Mouse (Mus musculus): ENCODE results near the gene Cd7. TPM values are rescaled to one million over a fixed set of nuclear protein-coding genes. Genes with fewer than 3 reads are reported as not detected.
"Not testable (repeated sequence)": the region's sequence is repeated elsewhere in the genome, so short reads cannot be mapped to it uniquely, and the experiment has no call there.

Gene Cd7
- polyA plus RNA-seq, 1 experiment from 2014 or later = not detected

DNA sequence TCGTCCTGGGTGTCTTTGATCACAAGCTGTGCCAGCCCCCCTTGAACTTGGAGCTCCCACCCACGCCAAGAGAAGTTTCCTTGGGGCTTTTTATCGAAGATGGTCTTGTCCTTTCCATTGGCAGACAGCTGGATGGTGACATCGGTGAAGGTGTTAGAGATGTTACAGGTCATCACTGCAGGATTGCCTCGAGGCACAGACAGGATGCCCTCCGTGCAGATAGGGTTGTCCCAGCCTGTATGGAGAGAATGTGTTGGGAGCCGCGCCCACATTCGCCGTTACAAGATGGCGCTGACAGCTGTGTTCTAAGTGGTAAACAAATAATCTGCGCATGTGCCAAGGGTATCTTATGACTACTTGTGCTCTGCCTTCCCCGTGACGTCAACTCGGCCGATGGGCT lies 30.4 kb upstream of the Cd7 start:
- H3K9me3 ChIP-seq (ENCODE audit: control insufficient read depth, low read length); ATAC-seq (ENCODE audit: low FRiP score); DNase-seq (ENCODE audit: low spot score); H3K27ac ChIP-seq (ENCODE audit: low read depth, low read length); H3K36me3 ChIP-seq (ENCODE audit: control insufficient read depth, insufficient read depth, low read length); H3K4me3 ChIP-seq (ENCODE audit: low read depth, low read length); H3K4me2 ChIP-seq (replicated peaks; ENCODE audit: low read depth, low read length); H3K4me1 ChIP-seq (replicated peaks; ENCODE audit: control insufficient read depth, insufficient read depth, low read length); H3K27me3 ChIP-seq (ENCODE audit: control insufficient read depth, insufficient read depth, low read length); H3K9ac ChIP-seq (ENCODE audit: low read depth, low read length): not testable (repeated sequence)
- WGBS = 95% methylated on average over 11 of the region's 16 CpGs

GRCm38 (mm10) chr11:121067895-121068294 lies 28.7 kb upstream of the Cd7 start:
- Histone ChIP-seq H3K9me3 (ENCODE audit: control insufficient read depth, low read length) (no peaks in the 10 kb centered on the region), H3K36me3 (ENCODE audit: control insufficient read depth, insufficient read depth, low read length) (no peaks in the 10 kb centered on the region), H3K4me2 (replicated peaks; ENCODE audit: low read depth, low read length) (no peak overlapping the region), H3K27me3 (ENCODE audit: control insufficient read depth, insufficient read depth, low read length) (no peaks in the 10 kb centered on the region), H3K4me3 (ENCODE audit: low read depth, low read length) (no peak overlapping the region), H3K4me1 (replicated peaks; ENCODE audit: control insufficient read depth, insufficient read depth, low read length) (no peaks in the 10 kb centered on the region), H3K9ac (ENCODE audit: low read depth, low read length) (no peak overlapping the region), H3K27ac (ENCODE audit: low read depth, low read length) (no peak overlapping the region)
- DNase-seq (ENCODE audit: low spot score) (no peak), ATAC-seq (ENCODE audit: low FRiP score) (no peak)
- WGBS = 89% methylated on average over 2 of the region's 2 CpGs

GRCm38 (mm10) chr11:121064197-121064596 lies 25.0 kb upstream of the Cd7 start:
- H3K9ac ChIP-seq (ENCODE audit: low read depth, low read length) = no peak overlapping the region
- H3K9me3 ChIP-seq (ENCODE audit: control insufficient read depth, low read length) = no peaks in the 10 kb centered on the region
- ATAC-seq (ENCODE audit: low FRiP score) = no peak
- no peaks in the 10 kb centered on the region for H3K27me3 ChIP-seq (ENCODE audit: control insufficient read depth, insufficient read depth, low read length)
- DNase-seq (ENCODE audit: low spot score) = no peak
- H3K4me2 ChIP-seq (replicated peaks; ENCODE audit: low read depth, low read length) = no peak overlapping the region
- no peak overlapping the region for H3K4me3 ChIP-seq (ENCODE audit: low read depth, low read length)
- no peaks in the 10 kb centered on the region for H3K36me3 ChIP-seq (ENCODE audit: control insufficient read depth, insufficient read depth, low read length)
- 80% methylated on average over 3 of the region's 3 CpGs for WGBS
- no peak overlapping the region for H3K27ac ChIP-seq (ENCODE audit: low read depth, low read length)
- H3K4me1 ChIP-seq (replicated peaks; ENCODE audit: control insufficient read depth, insufficient read depth, low read length) = no peaks in the 10 kb centered on the region

DNA sequence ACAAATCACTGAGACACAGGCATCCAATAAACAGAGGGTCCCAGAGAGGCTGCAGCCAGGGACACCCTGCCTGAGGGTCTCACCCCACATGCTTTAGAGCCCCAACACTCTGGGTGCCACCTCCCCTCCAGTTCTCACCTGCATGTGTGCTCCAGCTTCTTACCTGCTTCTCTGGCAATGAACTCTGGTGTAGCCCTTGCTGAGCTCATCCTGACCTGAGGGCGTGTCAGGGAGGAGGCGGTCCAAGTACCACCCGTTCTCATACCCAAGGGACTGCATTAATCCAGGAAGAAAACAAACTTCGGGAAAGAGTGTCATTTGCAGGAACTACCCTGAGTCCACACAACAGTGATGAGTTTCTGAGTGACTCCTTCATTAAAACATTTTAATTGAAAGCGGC lies 24.2 kb upstream of the Cd7 start, which contains the start of gene Sectm1b:
TSS of gene Sectm1b (minus strand) at position 191 of the 400 bp plus-strand sequence.
- Histone ChIP-seq H3K4me1 (replicated peaks; ENCODE audit: control insufficient read depth, insufficient read depth, low read length) (no peaks in the 10 kb centered on the region), H3K9ac (ENCODE audit: low read depth, low read length) (no peak within 1 kb of the TSS), H3K36me3 (ENCODE audit: control insufficient read depth, insufficient read depth, low read length) (no peaks in the 10 kb centered on the region), H3K4me3 (ENCODE audit: low read depth, low read length) (no peak within 1 kb of the TSS), H3K4me2 (replicated peaks; ENCODE audit: low read depth, low read length) (no peak within 1 kb of the TSS), H3K9me3 (ENCODE audit: control insufficient read depth, low read length) (no peaks in the 10 kb centered on the region), H3K27me3 (ENCODE audit: control insufficient read depth, insufficient read depth, low read length) (no peaks in the 10 kb centered on the region), H3K27ac (ENCODE audit: low read depth, low read length) (no peak within 1 kb of the TSS)
- DNase-seq (ENCODE audit: low spot score) = no peak
- 87% methylated on average over 5 of the region's 5 CpGs for WGBS
- no peak for ATAC-seq (ENCODE audit: low FRiP score)

- H3K36me3 ChIP-seq (ENCODE audit: control insufficient read depth, insufficient read depth, low read length) = no peaks in the 10 kb centered on the region
- no peak overlapping the region for H3K4me2 ChIP-seq (replicated peaks; ENCODE audit: low read depth, low read length)
- H3K4me3 ChIP-seq (ENCODE audit: low read depth, low read length) = no peak overlapping the region
- H3K27me3 ChIP-seq (ENCODE audit: control insufficient read depth, insufficient read depth, low read length) = no peaks in the 10 kb centered on the region
- no peaks in the 10 kb centered on the region for H3K9me3 ChIP-seq (ENCODE audit: control insufficient read depth, low read length)
- ATAC-seq (ENCODE audit: low FRiP score) (no peak), DNase-seq (ENCODE audit: low spot score) (no peak)
- H3K4me1 ChIP-seq (replicated peaks; ENCODE audit: control insufficient read depth, insufficient read depth, low read length) = no peaks in the 10 kb centered on the region
- H3K27ac ChIP-seq (ENCODE audit: low read depth, low read length) = no peak overlapping the region
- no peak overlapping the region for H3K9ac ChIP-seq (ENCODE audit: low read depth, low read length)
- WGBS = 81% methylated on average over 8 of the region's 8 CpGs
Observed at GRCm38 (mm10) chr11:121061615-121062014, 22.4 kb upstream of the Cd7 start.

DNA sequence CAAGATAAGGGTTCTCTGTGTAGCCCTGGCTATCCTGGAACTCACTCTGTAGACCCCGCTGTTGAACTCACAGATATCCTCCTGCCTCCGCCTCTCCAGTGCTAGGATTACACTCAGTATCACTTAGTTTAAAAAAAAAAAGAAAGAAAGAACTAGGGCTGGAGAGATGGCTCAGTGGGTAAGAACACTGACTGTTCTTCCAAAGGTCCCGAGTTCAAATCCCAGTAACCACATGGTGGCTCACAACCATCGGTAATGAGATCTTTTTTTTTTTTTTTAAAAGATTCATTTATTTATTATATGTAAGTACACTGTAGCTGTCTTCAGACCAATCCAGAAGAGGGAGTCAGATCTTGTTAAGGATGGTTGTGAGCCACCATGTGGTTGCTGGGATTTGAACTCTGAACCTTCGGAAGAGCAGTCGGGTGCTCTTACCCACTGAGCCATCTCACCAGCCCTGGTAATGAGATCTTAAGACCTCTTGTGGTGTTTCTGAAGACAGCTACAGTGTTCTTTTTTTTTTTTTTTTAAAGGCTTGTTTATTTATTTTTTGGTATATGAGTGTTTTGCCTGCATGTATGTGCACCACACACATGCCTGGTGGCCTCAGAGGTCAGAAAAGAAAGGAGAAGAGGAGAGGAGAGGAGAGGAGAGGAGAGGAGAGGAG lies 21.3 kb upstream of the Cd7 start:
- ATAC-seq (ENCODE audit: low FRiP score); H3K4me3 ChIP-seq (ENCODE audit: low read depth, low read length); H3K36me3 ChIP-seq (ENCODE audit: control insufficient read depth, insufficient read depth, low read length); DNase-seq (ENCODE audit: low spot score); H3K4me1 ChIP-seq (replicated peaks; ENCODE audit: control insufficient read depth, insufficient read depth, low read length); H3K27me3 ChIP-seq (ENCODE audit: control insufficient read depth, insufficient read depth, low read length); H3K9ac ChIP-seq (ENCODE audit: low read depth, low read length); H3K9me3 ChIP-seq (ENCODE audit: control insufficient read depth, low read length); H3K27ac ChIP-seq (ENCODE audit: low read depth, low read length); H3K4me2 ChIP-seq (replicated peaks; ENCODE audit: low read depth, low read length): not testable (repeated sequence)
- WGBS = 95% methylated on average over 6 of the region's 6 CpGs

DNA sequence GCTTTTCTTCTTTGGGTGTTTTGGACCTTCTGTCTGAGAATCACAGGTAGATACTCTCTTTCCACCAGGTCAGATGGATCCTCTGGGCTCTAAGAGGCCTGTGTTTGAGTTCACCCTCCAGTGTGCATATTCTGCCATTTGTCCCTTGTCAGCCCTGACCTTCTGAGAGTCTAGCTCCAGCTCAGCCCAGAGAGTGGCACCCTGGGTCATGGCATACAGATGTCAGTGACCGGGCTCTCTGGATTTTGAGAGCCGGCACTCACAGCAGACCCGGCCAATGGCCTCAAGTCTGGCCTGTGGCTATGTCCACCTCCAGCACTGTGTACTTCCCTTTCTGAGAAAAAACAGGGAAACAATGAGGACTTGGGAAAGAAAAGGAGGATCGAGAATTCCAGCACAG lies 20.3 kb upstream of the Cd7 start:
- no peaks in the 10 kb centered on the region for H3K9me3 ChIP-seq (ENCODE audit: control insufficient read depth, low read length)
- WGBS = 89% methylated on average over 4 of the region's 4 CpGs
- no peak for DNase-seq (ENCODE audit: low spot score)

DNA sequence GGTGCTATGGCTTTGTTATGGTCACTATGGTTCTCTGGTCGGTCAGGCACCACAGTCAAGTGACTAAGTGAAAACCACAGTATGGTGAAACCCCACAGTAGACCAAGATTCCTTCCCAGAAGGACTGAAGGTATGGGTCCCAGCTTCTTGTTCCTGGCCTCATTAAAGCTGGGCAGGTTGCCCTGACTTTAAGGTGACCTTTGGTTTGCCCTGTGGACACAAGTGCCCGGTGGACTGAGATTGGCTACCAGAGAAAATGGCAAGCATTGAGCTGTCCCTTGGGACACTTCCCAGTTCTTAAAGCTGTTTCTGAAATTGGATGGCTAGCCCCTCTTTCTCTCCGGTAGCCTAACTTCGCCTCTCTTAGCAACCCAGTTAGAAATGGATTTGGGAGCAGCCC lies 19.7 kb upstream of the Cd7 start:
- no peaks in the 10 kb centered on the region for H3K9me3 ChIP-seq (ENCODE audit: control insufficient read depth, low read length)
- no peak overlapping the region for H3K4me2 ChIP-seq (replicated peaks; ENCODE audit: low read depth, low read length)
- no peak for DNase-seq (ENCODE audit: low spot score)
- no peaks in the 10 kb centered on the region for H3K36me3 ChIP-seq (ENCODE audit: control insufficient read depth, insufficient read depth, low read length)
- H3K27me3 ChIP-seq (ENCODE audit: control insufficient read depth, insufficient read depth, low read length) = no peaks in the 10 kb centered on the region
- H3K27ac ChIP-seq (ENCODE audit: low read depth, low read length) = no peak overlapping the region
- ATAC-seq (ENCODE audit: low FRiP score) = no peak
- H3K9ac ChIP-seq (ENCODE audit: low read depth, low read length) = no peak overlapping the region
- WGBS = 87% methylated on average over 4 of the region's 4 CpGs
- no peak overlapping the region for H3K4me3 ChIP-seq (ENCODE audit: low read depth, low read length)
- H3K4me1 ChIP-seq (replicated peaks; ENCODE audit: control insufficient read depth, insufficient read depth, low read length) = no peaks in the 10 kb centered on the region

More for the DNA sequence above, 20.3 kb upstream of the Cd7 start:
- no peak overlapping the region for H3K9ac ChIP-seq (ENCODE audit: low read depth, low read length)
- no peaks in the 10 kb centered on the region for H3K36me3 ChIP-seq (ENCODE audit: control insufficient read depth, insufficient read depth, low read length)
- no peaks in the 10 kb centered on the region for H3K27me3 ChIP-seq (ENCODE audit: control insufficient read depth, insufficient read depth, low read length)
- H3K4me1 ChIP-seq (replicated peaks; ENCODE audit: control insufficient read depth, insufficient read depth, low read length) = no peaks in the 10 kb centered on the region
- ATAC-seq (ENCODE audit: low FRiP score) = no peak
- no peak overlapping the region for H3K27ac ChIP-seq (ENCODE audit: low read depth, low read length)
- H3K4me3 ChIP-seq (ENCODE audit: low read depth, low read length) = no peak overlapping the region
- no peak overlapping the region for H3K4me2 ChIP-seq (replicated peaks; ENCODE audit: low read depth, low read length)

GRCm38 (mm10) chr11:121058122-121058521 lies 18.9 kb upstream of the Cd7 start:
- H3K36me3 ChIP-seq (ENCODE audit: control insufficient read depth, insufficient read depth, low read length) = no peaks in the 10 kb centered on the region
- H3K27me3 ChIP-seq (ENCODE audit: control insufficient read depth, insufficient read depth, low read length) = no peaks in the 10 kb centered on the region
- DNase-seq (ENCODE audit: low spot score) (no peak), ATAC-seq (ENCODE audit: low FRiP score) (no peak)
- WGBS = 83% methylated on average over 5 of the region's 5 CpGs
- H3K4me3 ChIP-seq (ENCODE audit: low read depth, low read length) = no peak overlapping the region
- H3K9me3 ChIP-seq (ENCODE audit: control insufficient read depth, low read length) = no peaks in the 10 kb centered on the region
- no peak overlapping the region for H3K27ac ChIP-seq (ENCODE audit: low read depth, low read length)
- H3K4me2 ChIP-seq (replicated peaks; ENCODE audit: low read depth, low read length) = no peak overlapping the region
- no peaks in the 10 kb centered on the region for H3K4me1 ChIP-seq (replicated peaks; ENCODE audit: control insufficient read depth, insufficient read depth, low read length)
- no peak overlapping the region for H3K9ac ChIP-seq (ENCODE audit: low read depth, low read length)

Measured in hindbrain, embryonic 11.5 days (tissue).